In the genomic region with DNA sequence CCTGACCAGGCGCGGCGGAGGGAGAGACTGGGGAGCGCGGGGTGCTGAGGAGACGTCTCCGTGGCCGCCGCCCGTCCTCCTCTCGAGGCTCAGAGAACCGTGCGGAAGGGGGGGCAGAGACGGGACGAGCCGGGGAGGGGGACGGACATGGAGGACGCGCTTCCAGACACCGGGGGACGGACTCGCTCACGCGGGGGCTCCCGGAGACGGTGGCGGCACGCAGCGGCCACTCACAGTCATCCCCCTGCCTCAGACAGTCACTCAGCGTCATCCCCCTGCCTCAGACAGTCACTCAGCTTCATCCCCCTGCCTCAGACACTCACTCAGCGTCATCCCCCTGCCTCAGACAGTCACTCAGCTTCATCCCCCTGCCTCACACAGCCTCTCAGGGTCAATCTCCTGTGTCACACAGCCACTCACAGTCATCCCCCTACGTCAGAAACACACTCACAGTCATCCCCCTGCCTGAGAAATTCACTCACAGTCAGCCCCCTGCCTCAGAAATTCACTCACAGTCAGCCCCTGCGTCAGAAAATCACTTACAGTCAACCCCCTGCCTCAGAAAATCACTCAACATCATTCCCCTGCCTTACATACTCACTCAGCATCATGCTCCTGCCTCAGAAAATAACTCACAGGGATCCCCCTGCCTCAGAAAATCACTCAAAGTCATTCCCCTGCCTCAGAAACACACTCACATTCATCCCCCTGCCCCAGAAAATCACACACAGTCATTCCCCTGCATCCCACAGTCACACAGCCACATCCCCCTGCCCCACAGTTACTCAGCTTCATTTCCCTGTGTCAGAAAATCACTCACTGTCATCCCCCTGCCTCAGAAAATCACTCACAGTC, we compare ENCODE assay signal across 8 mouse cellular contexts. TPM values are rescaled to one million over a fixed set of nuclear protein-coding genes. Genes with fewer than 3 reads are reported as not detected.
DNase-seq lines count a peak whose midpoint lies in the region; TF ChIP-seq lines count a peak whose summit lies in the region.
"Not testable (repeated sequence)": the region's sequence is repeated elsewhere in the genome, so short reads cannot be mapped to it uniquely, and the experiment has no call there.

No protein-coding gene starts in this region.

- not testable (repeated sequence) for TF ChIP-seq CTCF in heart, adult 2 months (IDR thresholded peaks at IDR 0.05)

- not testable (repeated sequence) for TF ChIP-seq EP300 in heart, adult 2 months (IDR thresholded peaks at IDR 0.05; ENCODE audit: insufficient read depth, low read depth, low read length)

- H3K4me3 ChIP-seq in heart, adult 2 months = not testable (repeated sequence)

- H3K9ac ChIP-seq in heart, adult 2 months (ENCODE audit: low read depth, low read length) = not testable (repeated sequence)

- not testable (repeated sequence) for TF ChIP-seq POLR2A in heart, adult 2 months (IDR thresholded peaks at IDR 0.05; ENCODE audit: insufficient read depth, low read depth, low read length)

- H3K36me3 ChIP-seq in heart, adult 2 months (ENCODE audit: control insufficient read depth, insufficient read depth, low read length) = not testable (repeated sequence)

- intact Hi-C loops in heart, adult 2 months (cut with DNase I) = not testable (repeated sequence)

- not testable (repeated sequence) for H3K27me3 ChIP-seq in heart, adult 2 months (ENCODE audit: control insufficient read depth, insufficient read depth, low read length)

- WGBS in heart, adult 2 months = 39% methylated on average over 3 of the region's 33 CpGs

- not testable (repeated sequence) for H3K27ac ChIP-seq in heart, adult 2 months

- H3K4me1 ChIP-seq in heart, adult 2 months (ENCODE audit: control insufficient read depth, insufficient read depth, low read length) = not testable (repeated sequence)

- DNase-seq in CD4-positive, CD25-positive, alpha-beta regulatory T cell, adult 2 months (ENCODE audit: low read depth, low spot score) = peak; percentile 70
- DNase-seq in adipocyte (ENCODE audit: low spot score) = peak; percentile 59
- DNase-seq in cerebellum, adult 9-11 months = peak; percentile 71
- DNase-seq in heart, adult 2 months = peak; percentile 58 to 67
- peak; percentile 67 for DNase-seq in layer of hippocampus, adult 9-11 months
- DNase-seq in ovary, postnatal 36 days (ENCODE audit: low spot score) = peak; percentile 59
- peak; percentile 83 for DNase-seq in testis, postnatal 10 days (ENCODE audit: low spot score)
- DNase-seq in urinary bladder, postnatal 14 days (ENCODE audit: low spot score) = peak; percentile 63

- H3K79me2 ChIP-seq in heart, adult 2 months (replicated peaks; ENCODE audit: control insufficient read depth, insufficient read depth, low read length) = not testable (repeated sequence)

RNA-seq across cellular contexts. Expression of gene Gm21887, which starts 15.2 kb away (rescaled TPM):
- 10 to 100 TPM; 22.9 to 27.8 TPM for total RNA-seq in heart, adult 2 months (2021)
- 27.5 and 60.9 TPM in 2 replicates for polyA plus RNA-seq in heart, adult 2 months (2012; rRNA removed)
